Mouse (Mus musculus): Measurements from ENCODE around the gene Agap3. TPM values are rescaled to one million over a fixed set of nuclear protein-coding genes. Genes with fewer than 3 reads are reported as not detected.

Gene Agap3
- polyA plus RNA-seq, 1 experiment from 2014 or later = 72.0 TPM

DNA sequence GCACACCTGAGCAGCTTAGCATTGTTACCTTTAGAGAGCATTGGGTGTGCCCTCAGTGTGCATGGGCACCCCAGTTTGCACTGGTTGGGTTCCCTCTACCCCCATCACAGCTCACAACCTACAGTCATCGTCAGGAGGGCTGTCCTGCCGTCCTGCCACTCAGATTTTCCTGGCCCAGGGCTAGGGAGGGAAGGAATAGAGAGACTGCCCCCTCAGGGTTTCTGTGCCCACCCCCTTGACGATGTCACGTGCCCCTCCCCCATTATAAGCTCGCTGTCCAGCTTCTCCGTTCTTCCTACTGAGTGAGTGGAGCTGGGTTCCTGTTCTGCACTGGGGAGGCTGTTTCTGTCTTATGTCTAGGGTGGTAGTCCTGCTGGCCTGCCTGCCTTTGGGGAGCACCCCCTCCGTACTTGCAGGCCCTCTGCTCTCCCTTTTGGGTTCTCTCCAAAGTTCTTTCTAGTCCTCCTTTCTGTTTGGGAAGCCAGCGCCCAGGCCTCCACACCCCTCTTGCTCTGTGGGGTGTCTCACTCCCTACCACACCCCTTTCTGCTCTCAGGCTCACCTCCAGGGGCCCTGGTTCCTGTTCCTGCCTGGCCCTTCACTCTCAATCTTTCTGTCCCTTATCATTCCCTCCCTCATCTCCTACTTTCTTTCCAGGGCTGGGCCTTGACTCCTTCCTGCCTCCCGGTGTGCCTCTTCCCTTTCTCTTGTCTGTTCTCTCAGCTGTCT is 25.3 kb upstream of the Agap3 start:
- no peak for DNase-seq (ENCODE audit: low spot score)
- H3K4me1 ChIP-seq (ENCODE audit: control insufficient read depth, insufficient read depth, low read length) = peaks cover 36% of the 10 kb centered on the region
- peak overlapping the region; percentile 6; the same call in 1 of the 2 replicates for H3K4me3 ChIP-seq (ENCODE audit: low read depth, low read length)
- no peaks in the 10 kb centered on the region for H3K9me3 ChIP-seq (ENCODE audit: control insufficient read depth, low read length)
- no peak for ATAC-seq (ENCODE audit: insufficient read depth, low FRiP score, low TSS enrichment)
- no peaks in the 10 kb centered on the region for H3K27me3 ChIP-seq (ENCODE audit: control insufficient read depth, insufficient read depth, low read length)
- 10% methylated on average over 9 of the region's 9 CpGs for WGBS
- H3K27ac ChIP-seq (ENCODE audit: low read depth, low read length) = no peak overlapping the region
- H3K4me2 ChIP-seq (ENCODE audit: low read depth) = peak overlapping the region; percentile 78
- H3K9ac ChIP-seq (ENCODE audit: low read length) = peak overlapping the region; percentile 26; the same call in 1 of the 2 replicates
- peaks cover 5% of the 10 kb centered on the region for H3K36me3 ChIP-seq (ENCODE audit: control insufficient read depth, insufficient read depth, low read length)

DNA sequence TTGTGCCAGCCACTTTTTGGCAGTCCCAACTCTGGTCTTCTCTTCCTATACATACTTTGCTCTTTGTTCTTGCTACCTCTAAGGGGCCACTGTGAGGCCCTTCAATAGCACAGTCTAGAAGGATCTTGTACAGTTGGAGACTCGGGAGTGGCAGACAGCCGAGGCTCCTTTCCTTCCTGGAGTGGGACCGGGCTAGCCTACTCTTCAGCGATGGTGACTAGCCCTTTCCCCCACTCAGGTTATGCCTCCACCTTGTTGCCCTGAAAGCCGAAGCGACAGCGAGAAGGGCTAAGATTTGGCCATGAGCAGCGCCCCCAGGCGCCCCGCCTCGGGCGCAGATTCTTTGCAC is 24.7 kb upstream of the Agap3 start:
- peaks cover 34% of the 10 kb centered on the region for H3K4me1 ChIP-seq (ENCODE audit: control insufficient read depth, insufficient read depth, low read length)
- 16% methylated on average over 12 of the region's 12 CpGs for WGBS
- no peak overlapping the region; the same call in 1 of the 2 replicates for H3K9ac ChIP-seq (ENCODE audit: low read length)
- H3K9me3 ChIP-seq (ENCODE audit: control insufficient read depth, low read length) = no peaks in the 10 kb centered on the region
- H3K27me3 ChIP-seq (ENCODE audit: control insufficient read depth, insufficient read depth, low read length) = no peaks in the 10 kb centered on the region
- ATAC-seq (ENCODE audit: insufficient read depth, low FRiP score, low TSS enrichment) = no peak
- DNase-seq (ENCODE audit: low spot score) = no peak
- H3K36me3 ChIP-seq (ENCODE audit: control insufficient read depth, insufficient read depth, low read length) = peaks cover 6% of the 10 kb centered on the region
- H3K4me2 ChIP-seq (ENCODE audit: low read depth) = peak overlapping the region; percentile 78; the same call in 1 of the 2 replicates
- no peak overlapping the region for H3K27ac ChIP-seq (ENCODE audit: low read depth, low read length)
- no peak overlapping the region for H3K4me3 ChIP-seq (ENCODE audit: low read depth, low read length)

DNA sequence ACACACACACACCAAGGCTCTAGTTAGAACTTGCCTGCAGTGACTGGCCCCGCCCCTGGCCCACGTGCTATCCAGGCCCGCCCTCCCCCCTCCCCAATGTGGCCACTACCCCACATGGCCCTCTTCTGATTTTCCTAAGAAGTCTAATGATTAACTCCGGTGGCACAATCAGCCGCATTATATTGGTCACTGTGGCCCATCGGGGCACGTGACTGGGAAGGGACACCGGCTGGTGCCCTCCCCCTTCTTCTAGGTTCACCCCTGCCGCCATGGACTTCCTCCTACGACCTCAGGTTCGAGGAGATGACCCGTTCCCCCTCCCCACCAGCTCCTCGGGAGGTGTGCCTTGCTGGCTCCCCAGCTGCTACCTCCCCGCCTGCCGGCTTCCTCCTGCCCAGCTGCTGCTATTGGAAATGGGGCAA is 24.0 kb upstream of the Agap3 start:
- Histone ChIP-seq H3K4me3 (ENCODE audit: low read depth, low read length) (no peak overlapping the region), H3K9me3 (ENCODE audit: control insufficient read depth, low read length) (no peaks in the 10 kb centered on the region), H3K4me1 (ENCODE audit: control insufficient read depth, insufficient read depth, low read length) (peaks cover 28% of the 10 kb centered on the region), H3K27ac (ENCODE audit: low read depth, low read length) (no peak overlapping the region), H3K27me3 (ENCODE audit: control insufficient read depth, insufficient read depth, low read length) (no peaks in the 10 kb centered on the region), H3K9ac (ENCODE audit: low read length) (peak overlapping the region; percentile 10; the same call in 1 of the 2 replicates), H3K36me3 (ENCODE audit: control insufficient read depth, insufficient read depth, low read length) (peaks cover 6% of the 10 kb centered on the region), H3K4me2 (ENCODE audit: low read depth) (peak overlapping the region; percentile 19)
- peak; percentile 44 for DNase-seq (ENCODE audit: low spot score)
- 2% methylated on average over 15 of the region's 15 CpGs for WGBS
- no peak for ATAC-seq (ENCODE audit: insufficient read depth, low FRiP score, low TSS enrichment)

DNA sequence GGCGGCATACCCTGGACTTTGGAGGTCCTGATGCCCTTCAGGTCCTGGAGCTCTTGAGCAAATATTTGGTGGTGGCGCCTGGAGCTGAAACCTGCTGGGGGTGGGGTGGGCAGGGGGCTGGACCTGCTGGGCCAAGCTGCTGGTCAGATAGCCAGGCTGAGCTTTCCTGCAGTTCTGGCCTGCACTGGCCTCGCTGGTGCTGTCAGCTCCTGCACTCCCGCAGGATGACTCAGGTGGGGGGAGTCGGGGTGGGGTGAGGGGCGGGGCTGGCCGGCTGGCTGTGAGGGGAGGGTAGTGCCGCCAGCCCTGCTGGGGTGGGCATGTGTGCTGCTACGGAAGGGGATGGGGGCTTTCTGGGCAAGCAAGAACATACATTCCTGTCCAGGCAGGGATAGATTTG is 23.4 kb upstream of the Agap3 start:
- Histone ChIP-seq H3K4me1 (ENCODE audit: control insufficient read depth, insufficient read depth, low read length) (peaks cover 28% of the 10 kb centered on the region), H3K4me3 (ENCODE audit: low read depth, low read length) (no peak overlapping the region), H3K9me3 (ENCODE audit: control insufficient read depth, low read length) (no peaks in the 10 kb centered on the region), H3K9ac (ENCODE audit: low read length) (peak overlapping the region; percentile 10; the same call in 1 of the 2 replicates), H3K27me3 (ENCODE audit: control insufficient read depth, insufficient read depth, low read length) (no peaks in the 10 kb centered on the region), H3K27ac (ENCODE audit: low read depth, low read length) (no peak overlapping the region), H3K4me2 (ENCODE audit: low read depth) (no peak overlapping the region), H3K36me3 (ENCODE audit: control insufficient read depth, insufficient read depth, low read length) (peaks cover 6% of the 10 kb centered on the region)
- 7% methylated on average over 9 of the region's 9 CpGs for WGBS
- DNase-seq (ENCODE audit: low spot score) (no peak), ATAC-seq (ENCODE audit: insufficient read depth, low FRiP score, low TSS enrichment) (no peak)

DNA sequence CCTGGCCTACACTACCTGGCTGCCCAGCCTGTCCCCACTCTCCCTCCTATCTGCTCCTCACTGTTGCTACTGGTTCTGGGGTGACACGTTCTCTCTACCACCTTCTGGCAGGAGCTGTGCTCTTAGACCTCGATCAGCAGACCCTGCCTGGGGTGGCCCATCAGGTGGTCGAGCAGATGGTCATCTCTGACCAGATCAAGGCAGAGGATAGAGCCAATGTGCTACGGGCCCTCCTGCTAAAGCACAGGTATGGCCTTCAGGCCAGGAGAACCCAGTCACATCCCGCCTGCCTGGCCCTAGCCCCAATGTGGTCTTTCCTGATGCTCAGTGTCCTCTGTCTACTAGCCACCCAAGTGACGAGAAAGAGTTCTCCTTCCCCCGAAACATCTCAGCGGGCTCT is 18.0 kb upstream of the Agap3 start:
- peaks cover 11% of the 10 kb centered on the region for H3K36me3 ChIP-seq (ENCODE audit: control insufficient read depth, insufficient read depth, low read length)

DNA sequence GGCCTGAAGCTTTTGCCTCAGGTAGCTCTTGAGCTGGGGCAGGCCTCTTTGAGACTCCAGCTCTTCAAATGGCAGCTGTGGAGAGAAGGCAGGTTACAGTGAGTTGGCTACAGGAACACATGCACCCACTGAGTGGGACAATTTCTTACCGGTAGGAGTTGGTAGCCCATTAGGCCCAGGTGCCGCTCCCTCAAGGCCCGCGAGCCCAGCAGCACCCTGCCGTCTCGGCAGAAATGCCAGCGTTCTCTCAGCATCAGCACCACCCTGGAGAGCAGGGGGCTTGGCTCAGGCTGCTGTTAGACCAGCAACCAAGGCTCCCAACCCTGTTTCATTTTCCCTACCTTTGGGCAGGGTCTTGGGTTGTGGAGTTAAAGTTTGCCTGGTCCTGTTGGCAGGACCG is 10.8 kb upstream of the Agap3 start:
- Histone ChIP-seq H3K36me3 (ENCODE audit: control insufficient read depth, insufficient read depth, low read length) (peaks cover 11% of the 10 kb centered on the region), H3K27me3 (ENCODE audit: control insufficient read depth, insufficient read depth, low read length) (no peaks in the 10 kb centered on the region), H3K27ac (ENCODE audit: low read depth, low read length) (no peak overlapping the region), H3K9ac (ENCODE audit: low read length) (no peak overlapping the region), H3K4me3 (ENCODE audit: low read depth, low read length) (no peak overlapping the region), H3K4me2 (ENCODE audit: low read depth) (no peak overlapping the region), H3K4me1 (ENCODE audit: control insufficient read depth, insufficient read depth, low read length) (peaks cover 13% of the 10 kb centered on the region), H3K9me3 (ENCODE audit: control insufficient read depth, low read length) (no peaks in the 10 kb centered on the region)
- ATAC-seq (ENCODE audit: insufficient read depth, low FRiP score, low TSS enrichment) (no peak), DNase-seq (ENCODE audit: low spot score) (no peak)
- WGBS = 89% methylated on average over 8 of the region's 8 CpGs

More for the DNA sequence above, 18.0 kb upstream of the Agap3 start:
- ATAC-seq (ENCODE audit: insufficient read depth, low FRiP score, low TSS enrichment) = no peak
- Histone ChIP-seq H3K9ac (ENCODE audit: low read length) (no peak overlapping the region), H3K27ac (ENCODE audit: low read depth, low read length) (no peak overlapping the region), H3K27me3 (ENCODE audit: control insufficient read depth, insufficient read depth, low read length) (no peaks in the 10 kb centered on the region), H3K4me1 (ENCODE audit: control insufficient read depth, insufficient read depth, low read length) (no peaks in the 10 kb centered on the region), H3K9me3 (ENCODE audit: control insufficient read depth, low read length) (no peaks in the 10 kb centered on the region), H3K4me2 (ENCODE audit: low read depth) (no peak overlapping the region), H3K4me3 (ENCODE audit: low read depth, low read length) (no peak overlapping the region)
- DNase-seq (ENCODE audit: low spot score) = no peak
- 88% methylated on average over 8 of the region's 8 CpGs for WGBS

DNA sequence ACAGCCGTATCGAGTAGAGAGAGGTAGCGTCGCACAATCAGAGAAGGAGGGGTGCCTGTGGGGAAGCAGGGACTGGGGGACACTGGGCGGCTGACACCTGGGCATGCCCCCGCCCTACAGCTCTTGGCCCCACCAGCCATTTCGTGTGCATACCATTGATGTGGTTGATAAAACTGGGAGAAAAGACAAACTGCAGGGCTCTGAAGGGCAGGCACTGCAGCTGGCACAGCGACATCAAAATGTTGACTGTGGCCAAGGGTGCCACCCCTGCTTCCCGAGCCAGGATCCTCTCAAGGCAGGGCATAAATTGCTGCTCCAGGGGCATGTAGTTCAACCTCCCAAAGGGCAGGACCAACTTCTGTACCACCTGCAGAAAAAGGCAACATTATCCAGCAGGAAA is 9.9 kb upstream of the Agap3 start:
- H3K36me3 ChIP-seq (ENCODE audit: control insufficient read depth, insufficient read depth, low read length) = peaks cover 11% of the 10 kb centered on the region
- no peak for ATAC-seq (ENCODE audit: insufficient read depth, low FRiP score, low TSS enrichment)
- H3K4me1 ChIP-seq (ENCODE audit: control insufficient read depth, insufficient read depth, low read length) = peaks cover 13% of the 10 kb centered on the region
- H3K9ac ChIP-seq (ENCODE audit: low read length) = no peak overlapping the region
- DNase-seq (ENCODE audit: low spot score) = no peak
- no peak overlapping the region for H3K4me3 ChIP-seq (ENCODE audit: low read depth, low read length)
- H3K4me2 ChIP-seq (ENCODE audit: low read depth) = no peak overlapping the region
- 88% methylated on average over 9 of the region's 9 CpGs for WGBS
- no peak overlapping the region for H3K27ac ChIP-seq (ENCODE audit: low read depth, low read length)
- no peaks in the 10 kb centered on the region for H3K9me3 ChIP-seq (ENCODE audit: control insufficient read depth, low read length)
- no peaks in the 10 kb centered on the region for H3K27me3 ChIP-seq (ENCODE audit: control insufficient read depth, insufficient read depth, low read length)

DNA sequence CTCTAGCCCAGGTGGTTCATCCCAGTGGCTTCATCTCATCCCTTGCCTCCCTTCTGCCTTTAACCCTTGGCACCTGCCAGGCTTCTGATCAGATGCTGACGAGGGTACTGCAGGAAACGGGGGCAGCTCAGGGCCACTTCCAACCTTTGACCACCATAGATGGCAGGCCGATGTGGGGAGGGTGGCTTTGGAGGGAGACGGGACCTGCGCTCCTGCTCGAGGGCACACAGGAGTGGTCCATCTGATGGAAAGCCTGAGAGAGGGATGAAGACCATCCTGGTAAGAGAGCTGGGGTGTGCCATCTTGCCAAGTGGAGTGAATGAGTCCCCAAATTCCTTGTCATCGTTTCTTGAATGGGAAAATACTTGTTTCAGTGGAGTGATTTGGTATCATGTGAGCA is 8.8 kb upstream of the Agap3 start:
- H3K4me3 ChIP-seq (ENCODE audit: low read depth, low read length) = no peak overlapping the region
- DNase-seq (ENCODE audit: low spot score) (no peak), ATAC-seq (ENCODE audit: insufficient read depth, low FRiP score, low TSS enrichment) (no peak)
- H3K27ac ChIP-seq (ENCODE audit: low read depth, low read length) = no peak overlapping the region
- WGBS = 93% methylated on average over 7 of the region's 7 CpGs
- H3K9ac ChIP-seq (ENCODE audit: low read length) = no peak overlapping the region
- H3K9me3 ChIP-seq (ENCODE audit: control insufficient read depth, low read length) = no peaks in the 10 kb centered on the region
- H3K4me1 ChIP-seq (ENCODE audit: control insufficient read depth, insufficient read depth, low read length) = peaks cover 17% of the 10 kb centered on the region
- H3K36me3 ChIP-seq (ENCODE audit: control insufficient read depth, insufficient read depth, low read length) = peaks cover 11% of the 10 kb centered on the region
- no peaks in the 10 kb centered on the region for H3K27me3 ChIP-seq (ENCODE audit: control insufficient read depth, insufficient read depth, low read length)
- no peak overlapping the region for H3K4me2 ChIP-seq (ENCODE audit: low read depth)

DNA sequence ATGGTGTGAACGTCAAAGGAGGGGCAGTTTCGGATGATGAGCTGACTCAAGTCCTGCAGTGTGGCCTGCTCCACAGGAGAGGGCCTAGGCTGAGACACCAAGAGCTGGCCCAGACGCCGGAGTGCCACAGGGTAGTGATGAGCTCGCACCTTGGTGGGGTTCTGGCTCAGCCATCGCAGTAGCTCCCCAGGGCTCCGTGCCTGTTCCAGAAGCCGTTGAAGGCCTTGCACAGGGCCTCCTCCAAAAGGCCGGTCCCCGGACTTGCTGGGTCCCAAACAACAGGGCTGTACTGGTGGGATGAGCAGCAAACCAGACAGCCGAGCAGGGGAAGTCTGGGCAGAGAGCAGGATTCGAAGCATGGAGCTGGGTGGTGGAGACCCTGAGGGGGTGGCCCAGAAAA is 8.1 kb upstream of the Agap3 start:
- no peaks in the 10 kb centered on the region for H3K9me3 ChIP-seq (ENCODE audit: control insufficient read depth, low read length)
- H3K27me3 ChIP-seq (ENCODE audit: control insufficient read depth, insufficient read depth, low read length) = no peaks in the 10 kb centered on the region
- 89% methylated on average over 12 of the region's 12 CpGs for WGBS
- H3K9ac ChIP-seq (ENCODE audit: low read length) = peak overlapping the region; percentile 95; the same call in 1 of the 2 replicates
- peak overlapping the region; percentile 90 for H3K4me2 ChIP-seq (ENCODE audit: low read depth)
- DNase-seq (ENCODE audit: low spot score) (no peak), ATAC-seq (ENCODE audit: insufficient read depth, low FRiP score, low TSS enrichment) (no peak)
- peaks cover 9% of the 10 kb centered on the region; the same call in 1 of the 2 replicates for H3K36me3 ChIP-seq (ENCODE audit: control insufficient read depth, insufficient read depth, low read length)
- no peak overlapping the region for H3K27ac ChIP-seq (ENCODE audit: low read depth, low read length)
- peaks cover 17% of the 10 kb centered on the region for H3K4me1 ChIP-seq (ENCODE audit: control insufficient read depth, insufficient read depth, low read length)
- peak overlapping the region; percentile 96; the same call in 1 of the 2 replicates for H3K4me3 ChIP-seq (ENCODE audit: low read depth, low read length)
